Mouse (Mus musculus) C2C12 (cell line): ENCODE results near the gene 2610301B20Rik. TPM values are rescaled to one million over a fixed set of nuclear protein-coding genes. Genes with fewer than 3 reads are reported as not detected.
A peak's percentile ranks its signal among the peaks of the same experiment; 100 is the strongest.

Experiments
- H3K27me3 ChIP-seq: one replicate; pipeline ENCODE4 v1.6.1; 2011; ENCODE audit not compliant: control insufficient read depth, insufficient read depth, insufficient read length
- H3K36me3 ChIP-seq: one replicate; pipeline ENCODE4 v1.6.1; 2011; ENCODE audit not compliant: control insufficient read depth, insufficient read depth
- H3K4me3 ChIP-seq: one replicate; pipeline ENCODE4 v1.5.1; 2011; ENCODE audit warnings: mild to moderate bottlenecking, control low read depth; ENCODE audit not compliant: poor library complexity, insufficient read depth, severe bottlenecking
- H3K79me2 ChIP-seq: one replicate; pipeline ENCODE4 v1.6.1; 2011; ENCODE audit not compliant: control insufficient read depth, insufficient read depth
- H3K79me3 ChIP-seq: one replicate; pipeline ENCODE4 v1.6.1; 2011; ENCODE audit warnings: low read depth, control low read depth
- H3ac ChIP-seq: one replicate; pipeline ENCODE3; 2011; ENCODE audit warnings: low read depth; ENCODE audit not compliant: control insufficient read depth, insufficient read length
- CEBPB ChIP-seq: IDR thresholded peaks from one replicate; pipeline ENCODE4 v1.6.1; 2011; ENCODE audit warnings: low read depth, mild to moderate bottlenecking, control low read depth, moderate library complexity
- CTCF ChIP-seq: IDR thresholded peaks from one replicate; pipeline ENCODE4 v1.5.1; 2011; ENCODE audit not compliant: control insufficient read depth, insufficient read depth, insufficient read length
- FOSL1 ChIP-seq: IDR thresholded peaks from one replicate; pipeline ENCODE4 v1.8.0; 2011; ENCODE audit warnings: mild to moderate bottlenecking, low read length; ENCODE audit not compliant: poor library complexity, insufficient read depth, severe bottlenecking
- MAX ChIP-seq: IDR thresholded peaks from one replicate; pipeline ENCODE4 v1.6.1; 2011; ENCODE audit warnings: mild to moderate bottlenecking, control low read depth
- MYOD1 ChIP-seq: IDR thresholded peaks from one replicate; pipeline ENCODE4 v1.6.1; 2011; ENCODE audit warnings: low read depth; ENCODE audit not compliant: control insufficient read depth, insufficient read length
- MYOG ChIP-seq: IDR thresholded peaks from one replicate; pipeline ENCODE4 v1.6.1; 2011; ENCODE audit not compliant: control insufficient read depth, insufficient read length; ENCODE audit errors: extremely low read depth
- USF1 ChIP-seq: IDR thresholded peaks from one replicate; pipeline ENCODE4 v1.6.1; 2011; ENCODE audit warnings: low read depth, mild to moderate bottlenecking, control low read depth, moderate library complexity
- long read RNA-seq, 2 experiments: library from polyadenylated mRNA; unstranded; transcript quantifications; one replicate each; pipeline ENCODE4 v2.0.0; 2019 to 2020
- polyA plus RNA-seq: library from polyadenylated mRNA; unstranded; fragments of >200 nt; fragmentation: generic; extraction: Trizol; gene quantifications from one replicate; pipeline ENCODE4 v1.2.1, GENCODE M21; 2012; ENCODE audit warnings: missing spikeins

2610301B20Rik gene
- polyA plus RNA-seq, result 4.8 TPM
- long read RNA-seq, experiment 1, transcript 2610301B20Rik-201 (6 exons, 2,116 nt), result major isoform, 31 of 36 reads
- long read RNA-seq, experiment 1, partial matches to known transcripts, result 2 of 36 reads
- long read RNA-seq, experiment 1, other reads (novel, unspliced or antisense), result 3 of 36 reads
- long read RNA-seq, experiment 2, transcript 2610301B20Rik-201 (6 exons, 2,116 nt), result major isoform, 61 of 63 reads
- long read RNA-seq, experiment 2, partial matches to known transcripts, result 1 of 63 reads
- long read RNA-seq, experiment 2, other reads (novel, unspliced or antisense), result 1 of 63 reads

DNA sequence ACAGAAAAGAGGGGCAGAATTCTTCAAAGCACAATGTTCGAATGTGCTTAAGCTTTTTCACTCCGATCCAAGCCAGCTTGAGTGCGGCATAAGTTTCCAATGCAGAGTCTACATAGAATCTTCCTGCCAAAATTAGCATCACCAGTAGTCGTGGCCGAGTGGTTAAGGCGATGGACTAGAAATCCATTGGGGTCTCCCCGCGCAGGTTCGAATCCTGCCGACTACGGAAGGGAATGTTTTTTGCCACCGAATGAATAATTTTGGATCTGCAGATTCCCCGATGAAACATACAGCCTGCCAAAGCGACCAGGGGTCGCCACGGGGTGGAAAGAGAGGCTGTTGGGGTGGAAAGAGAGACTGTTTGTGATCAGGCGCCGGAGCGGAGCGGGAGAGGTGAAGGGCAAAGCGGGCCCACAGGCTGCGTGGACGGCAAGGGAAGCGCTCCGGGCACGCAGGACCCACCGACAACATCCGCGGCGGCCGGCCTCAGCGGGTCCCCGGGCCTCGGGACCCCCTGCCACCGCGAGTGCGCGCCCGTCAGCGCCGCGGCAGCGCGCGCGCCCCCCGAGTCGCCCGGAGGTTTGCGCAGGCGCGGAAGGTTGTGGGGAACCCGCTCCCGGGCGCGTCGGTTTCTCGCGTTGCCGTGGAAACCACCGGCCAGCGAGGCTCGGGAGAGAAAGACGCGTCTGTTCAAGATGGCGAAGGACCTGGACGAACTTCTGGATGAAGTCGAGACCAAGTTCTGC, at the start of gene 2610301B20Rik:
Gene 2610301B20Rik (plus strand): TSS at position 579 of the 746 bp plus-strand sequence.
- Histone ChIP-seq H3K4me3 (peak within 1 kb of the TSS; percentile 68), H3K79me2 (peaks cover 5% of the 10 kb centered on the region), H3K27me3 (no peaks in the 10 kb centered on the region), H3ac (peak within 1 kb of the TSS; percentile 98), H3K36me3 (no peaks in the 10 kb centered on the region), H3K79me3 (no peaks in the 10 kb centered on the region)
- TF ChIP-seq MAX (no peak), CEBPB (no peak), CTCF (no peak), MYOG (no peak), USF1 (peak; percentile 7), MYOD1 (no peak)

DNA sequence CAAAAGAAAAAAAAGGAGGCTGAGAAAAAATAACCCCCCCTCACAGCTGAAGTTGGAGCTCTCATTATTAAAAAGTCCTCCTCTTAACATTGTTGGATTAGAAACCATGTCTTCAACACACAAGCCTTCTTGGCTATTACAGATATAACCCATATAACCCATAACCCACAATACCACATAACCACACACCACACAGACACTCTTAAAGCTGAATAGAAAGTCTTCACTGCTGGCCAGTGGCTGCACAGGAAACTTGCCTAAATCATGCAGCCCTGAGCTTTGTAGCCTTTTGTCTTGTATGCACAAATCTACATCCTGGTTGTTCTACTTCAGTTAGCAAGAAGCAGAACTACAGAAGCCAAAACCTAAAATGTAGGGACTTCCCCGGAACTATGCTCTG, 41.0 kb upstream of the 2610301B20Rik start:
- Histone ChIP-seq H3K79me3 (no peaks in the 10 kb centered on the region), H3K27me3 (no peaks in the 10 kb centered on the region), H3K4me3 (no peak overlapping the region), H3ac (no peak overlapping the region), H3K79me2 (no peaks in the 10 kb centered on the region), H3K36me3 (no peaks in the 10 kb centered on the region)
- TF ChIP-seq MYOD1 (no peak), CEBPB (no peak), MAX (no peak), FOSL1 (no peak), CTCF (no peak), USF1 (no peak), MYOG (no peak)

DNA sequence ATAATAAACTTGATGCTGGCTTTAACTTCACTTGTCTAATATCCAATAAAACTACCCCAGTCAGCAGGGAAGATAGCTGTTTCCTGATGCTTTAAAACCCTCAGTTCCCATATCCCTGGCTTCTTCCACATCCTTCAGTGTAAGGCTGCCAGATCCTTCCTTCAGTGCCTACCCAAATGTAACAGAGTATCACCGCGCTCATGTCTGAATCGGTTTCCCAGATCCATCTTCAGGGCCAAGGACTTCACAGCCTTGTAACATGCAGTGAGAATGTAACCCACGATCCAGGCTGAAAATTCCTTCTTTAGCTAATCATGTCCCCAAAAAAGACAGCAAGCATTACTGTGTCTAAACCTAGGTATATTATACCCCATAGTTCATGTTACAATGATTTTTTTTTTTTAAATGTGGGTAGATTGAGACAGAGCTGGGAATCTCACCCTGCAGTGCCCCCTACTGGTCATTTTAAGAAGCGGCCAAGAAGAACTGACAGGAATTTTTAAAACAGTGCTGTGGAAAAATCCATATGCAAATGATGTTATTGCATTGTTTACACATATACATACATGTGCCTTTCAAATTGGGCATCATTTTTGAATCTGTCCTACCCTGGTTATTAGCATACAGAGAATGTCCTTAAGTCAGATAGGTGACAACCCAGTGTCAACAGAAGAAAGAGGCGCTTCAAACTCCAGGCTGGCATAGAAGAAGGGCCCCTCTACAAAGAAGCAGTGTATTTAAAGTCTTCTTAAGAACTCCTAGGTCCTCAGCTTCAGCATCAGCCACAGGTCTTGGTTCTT, 38.8 kb upstream of the 2610301B20Rik start:
- Histone ChIP-seq H3K79me3 (no peaks in the 10 kb centered on the region), H3K27me3 (no peaks in the 10 kb centered on the region), H3K36me3 (no peaks in the 10 kb centered on the region), H3ac (no peak overlapping the region), H3K4me3 (no peak overlapping the region), H3K79me2 (no peaks in the 10 kb centered on the region)
- TF ChIP-seq FOSL1, result no peak
- no peak for TF ChIP-seq MYOG
- TF ChIP-seq CEBPB, result no peak
- TF ChIP-seq MYOD1, result no peak
- TF ChIP-seq USF1, result no peak
- no peak for TF ChIP-seq CTCF
- no peak for TF ChIP-seq MAX

DNA sequence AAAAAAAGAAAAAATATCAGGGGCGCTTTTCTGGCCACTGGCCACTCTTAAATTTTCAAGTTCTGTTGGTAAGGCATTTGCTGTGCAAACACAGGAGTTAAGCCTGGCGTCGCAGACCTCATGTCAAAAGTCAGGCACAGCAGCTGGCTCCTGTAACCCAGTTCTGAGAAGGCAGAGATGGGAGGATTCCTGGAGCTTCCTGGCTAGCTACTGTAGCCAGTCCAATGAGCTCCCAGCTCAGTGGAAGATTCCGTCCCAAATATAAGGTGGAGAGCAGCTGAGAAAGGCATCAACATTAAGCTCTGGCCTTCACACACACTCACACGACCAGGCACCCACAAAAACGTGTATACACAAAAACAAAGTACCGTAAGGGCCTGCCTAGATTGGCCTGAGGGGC, 28.4 kb upstream of the 2610301B20Rik start:
- no peak overlapping the region for H3K4me3 ChIP-seq
- H3K79me2 ChIP-seq, result no peaks in the 10 kb centered on the region
- TF ChIP-seq CTCF, result no peak
- TF ChIP-seq MYOD1, result no peak
- no peak for TF ChIP-seq USF1
- H3K36me3 ChIP-seq, result no peaks in the 10 kb centered on the region
- no peaks in the 10 kb centered on the region for H3K79me3 ChIP-seq
- H3ac ChIP-seq, result no peak overlapping the region
- H3K27me3 ChIP-seq, result no peaks in the 10 kb centered on the region

DNA sequence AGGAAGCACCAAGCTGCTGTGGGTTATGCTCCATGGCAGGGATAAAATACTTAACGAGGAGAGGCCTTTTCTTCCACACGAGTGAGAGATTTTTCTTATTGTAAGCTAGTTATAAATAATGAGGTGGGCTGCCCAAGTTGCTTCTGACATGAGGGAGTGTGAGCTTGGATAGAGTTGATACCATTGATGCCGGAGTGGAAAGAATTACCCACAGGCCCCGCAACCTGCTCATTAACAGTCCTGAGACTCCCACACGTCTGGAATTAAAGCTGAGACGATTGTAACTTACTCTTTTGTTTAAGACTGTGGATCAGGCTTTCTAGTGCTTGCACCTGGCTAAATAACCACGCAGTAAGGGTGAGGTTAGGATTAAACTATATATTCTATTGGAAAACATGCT, 24.5 kb upstream of the 2610301B20Rik start:
- TF ChIP-seq MAX (no peak), MYOG (no peak), FOSL1 (no peak), CTCF (no peak), MYOD1 (no peak), CEBPB (no peak), USF1 (no peak)

More for the DNA sequence above, 24.5 kb upstream of the 2610301B20Rik start:
- Histone ChIP-seq H3ac (no peak overlapping the region), H3K79me2 (no peaks in the 10 kb centered on the region), H3K79me3 (no peaks in the 10 kb centered on the region), H3K36me3 (no peaks in the 10 kb centered on the region), H3K4me3 (no peak overlapping the region), H3K27me3 (no peaks in the 10 kb centered on the region)
